Mouse (Mus musculus) MEL (cell line): ENCODE measurements around the gene Bnip2. TPM values are rescaled to one million over a fixed set of nuclear protein-coding genes. Genes with fewer than 3 reads are reported as not detected.

Experiments
- DNase-seq: peaks from one replicate; pipeline ENCODE4 v3.0.0; 2011; ENCODE audit warnings: low read depth, low spot score
- H3K27ac ChIP-seq: 2 replicates; pipeline ENCODE4 v1.5.1; 2012; ENCODE audit warnings: low read depth, mild to moderate bottlenecking, control low read depth, low read length, moderate library complexity; ENCODE audit not compliant: control insufficient read depth
- H3K27me3 ChIP-seq, 2 experiments: fragments of 150-350 bp in 1 of 2; sonication (generic) in 1 of 2; 2 replicates each; pipeline ENCODE4 v1.6.1; 2012; ENCODE audit warnings: low read length in 2 of 2, mild to moderate bottlenecking in 2 of 2, improper control_type of control experiment in 1 of 2, moderate library complexity in 1 of 2; ENCODE audit not compliant: insufficient read depth in 2 of 2, control insufficient read depth in 1 of 2
- H3K36me3 ChIP-seq, 2 experiments: 2 replicates each; pipeline ENCODE4 v1.6.1; 2012 to 2014; ENCODE audit warnings: low read length in 2 of 2, improper control_type of control experiment in 1 of 2, inconsistent platforms in 1 of 2, mild to moderate bottlenecking in 1 of 2; ENCODE audit not compliant: insufficient read depth in 2 of 2, control insufficient read depth in 1 of 2
- H3K4me1 ChIP-seq, 2 experiments: fragments of 150-350 bp in 1 of 2; sonication (generic) in 1 of 2; 2 replicates each; pipeline ENCODE4 v1.6.1; 2012; ENCODE audit warnings: low read length in 2 of 2, improper control_type of control experiment in 1 of 2, mild to moderate bottlenecking in 1 of 2; ENCODE audit not compliant: insufficient read depth in 2 of 2, control insufficient read depth in 1 of 2
- H3K4me3 ChIP-seq, 2 experiments: fragments of 150-350 bp in 1 of 2; sonication (generic) in 1 of 2; 2 replicates each; pipeline ENCODE4 v1.5.1; 2012; ENCODE audit warnings: low read depth in 2 of 2, low read length in 2 of 2, mild to moderate bottlenecking in 2 of 2, moderate library complexity in 2 of 2, control low read depth in 1 of 2, improper control_type of control experiment in 1 of 2; ENCODE audit not compliant: control insufficient read depth in 1 of 2, insufficient read depth in 1 of 2
- H3K79me2 ChIP-seq: 2 replicates; pipeline ENCODE4 v1.6.1; 2012; ENCODE audit warnings: mild to moderate bottlenecking, low read length, moderate library complexity; ENCODE audit not compliant: control insufficient read depth, poor library complexity, insufficient read depth
- H3K9ac ChIP-seq: 2 replicates; pipeline ENCODE4 v1.6.1; 2012; ENCODE audit warnings: low read depth, mild to moderate bottlenecking, control low read depth, low read length, moderate library complexity; ENCODE audit not compliant: control insufficient read depth, poor library complexity, severe bottlenecking
- H3K9me3 ChIP-seq: fragments of 150-350 bp; sonication (generic); replicated peaks from 2 replicates; pipeline ENCODE4 v1.6.1; 2012; ENCODE audit warnings: mild to moderate bottlenecking, low read length, improper control_type of control experiment, moderate library complexity; ENCODE audit not compliant: insufficient read depth
- BHLHE40 ChIP-seq: IDR thresholded peaks from 2 replicates; pipeline ENCODE4 v1.6.1; 2012; ENCODE audit warnings: low read depth, mild to moderate bottlenecking, inconsistent platforms, low read length, improper control_type of control experiment, borderline replicate concordance
- CTCF ChIP-seq, 3 experiments: IDR thresholded peaks in 2 of 3; conservative IDR thresholded peaks in 1 of 3; 2 replicates each; pipeline ENCODE4 v1.5.1; 2011 to 2012; ENCODE audit warnings: low read length in 3 of 3, low read depth in 2 of 3, mild to moderate bottlenecking in 2 of 3, improper control_type of control experiment in 1 of 3, inconsistent platforms in 1 of 3, mixed read lengths in 1 of 3, moderate library complexity in 1 of 3; ENCODE audit not compliant: control insufficient read depth in 1 of 3, insufficient read depth in 1 of 3, poor library complexity in 1 of 3, severe bottlenecking in 1 of 3
- ELF1 ChIP-seq: IDR thresholded peaks from 2 replicates; pipeline ENCODE4 v1.6.1; 2014; ENCODE audit warnings: low read depth, mild to moderate bottlenecking, inconsistent platforms, low read length, improper control_type of control experiment, moderate library complexity
- GABPA ChIP-seq: IDR thresholded peaks from 2 replicates; pipeline ENCODE4 v1.6.1; 2012; ENCODE audit warnings: low read depth, mild to moderate bottlenecking, inconsistent platforms, low read length, improper control_type of control experiment, moderate library complexity
- GATA1 ChIP-seq: IDR thresholded peaks from 2 replicates; pipeline ENCODE4 v1.6.1; 2011; ENCODE audit warnings: low read depth, low read length, improper control_type of control experiment
- JUND ChIP-seq: IDR thresholded peaks from 2 replicates; pipeline ENCODE4 v1.6.1; 2011; ENCODE audit warnings: low read depth, mild to moderate bottlenecking, improper control_type of control experiment, low read length
- MAFK ChIP-seq: IDR thresholded peaks from 2 replicates; pipeline ENCODE4 v1.6.1; 2011; ENCODE audit warnings: low read depth, mild to moderate bottlenecking, low read length, improper control_type of control experiment, borderline replicate concordance
- MEF2A ChIP-seq: IDR thresholded peaks from 2 replicates; pipeline ENCODE4 v1.6.1; 2014; ENCODE audit warnings: low read depth, mild to moderate bottlenecking, inconsistent platforms, low read length, improper control_type of control experiment; ENCODE audit not compliant: poor library complexity, insufficient replicate concordance, severe bottlenecking; ENCODE audit errors: extremely low read depth
- MXI1 ChIP-seq: IDR thresholded peaks from 2 replicates; pipeline ENCODE4 v1.6.1; 2011; ENCODE audit warnings: mild to moderate bottlenecking, low read depth, low read length, improper control_type of control experiment
- MYC ChIP-seq: IDR thresholded peaks from 2 replicates; pipeline ENCODE4 v1.6.1; 2011; ENCODE audit warnings: low read depth, mild to moderate bottlenecking, low read length, improper control_type of control experiment, moderate library complexity
- POLR2AphosphoS2 ChIP-seq: IDR thresholded peaks from 2 replicates; pipeline ENCODE4 v1.6.1; 2011; ENCODE audit warnings: low read length, improper control_type of control experiment
- RAD21 ChIP-seq: IDR thresholded peaks from 2 replicates; pipeline ENCODE4 v1.6.1; 2011; ENCODE audit warnings: mild to moderate bottlenecking, low read depth, low read length, improper control_type of control experiment
- TAL1 ChIP-seq: IDR thresholded peaks from 2 replicates; pipeline ENCODE4 v1.6.1; 2012; ENCODE audit warnings: mild to moderate bottlenecking, inconsistent platforms, low read length, moderate library complexity, mixed read lengths
- TBP ChIP-seq: IDR thresholded peaks from 2 replicates; pipeline ENCODE4 v1.8.0; 2011; ENCODE audit warnings: low read depth, low read length, improper control_type of control experiment
- UBTF ChIP-seq: IDR thresholded peaks from 2 replicates; pipeline ENCODE4 v1.6.1; 2012; ENCODE audit warnings: low read depth, mild to moderate bottlenecking, inconsistent platforms, low read length, improper control_type of control experiment, moderate library complexity, borderline replicate concordance; ENCODE audit not compliant: insufficient read depth
- USF2 ChIP-seq, 2 experiments: IDR thresholded peaks; 2 replicates each; pipeline ENCODE4 v1.6.1; 2011 to 2012; ENCODE audit warnings: improper control_type of control experiment in 2 of 2, low read length in 2 of 2, borderline replicate concordance in 1 of 2, inconsistent platforms in 1 of 2, low read depth in 1 of 2, mild to moderate bottlenecking in 1 of 2; ENCODE audit not compliant: insufficient read depth in 1 of 2
- ZC3H11A ChIP-seq: IDR thresholded peaks from 2 replicates; pipeline ENCODE4 v1.6.1; 2012; ENCODE audit warnings: low read depth, mild to moderate bottlenecking, inconsistent platforms, low read length, improper control_type of control experiment
- ZMIZ1 ChIP-seq: IDR thresholded peaks from 2 replicates; pipeline ENCODE4 v1.6.1; 2012; ENCODE audit warnings: low read depth, mild to moderate bottlenecking, inconsistent platforms, low read length, improper control_type of control experiment, moderate library complexity
- polyA plus RNA-seq, 2 experiments: library from polyadenylated mRNA; stranded (reverse) in 1 of 2; unstranded in 1 of 2; fragments of >175 nt in 1 of 2; fragments of >200 nt in 1 of 2; gene quantifications; 2 replicates each; pipeline versions ENCODE4 v1.2.1 to v1.2.4; 2012; ENCODE audit warnings: low replicate concordance in 2 of 2, low read depth in 1 of 2; ENCODE audit not compliant: insufficient read length in 2 of 2, insufficient read depth in 1 of 2, missing spikeins in 1 of 2
- total RNA-seq: library from RNA; depleted of rRNA; stranded (reverse); fragments of 300-350 nt; gene quantifications from 2 replicates; pipeline ENCODE4 v1.2.3, GENCODE M21; 2012

The Bnip2 gene
- total and polyA plus RNA-seq, 3 experiments, result 49.7 to 57.2 TPM; not detected in 1

DNA sequence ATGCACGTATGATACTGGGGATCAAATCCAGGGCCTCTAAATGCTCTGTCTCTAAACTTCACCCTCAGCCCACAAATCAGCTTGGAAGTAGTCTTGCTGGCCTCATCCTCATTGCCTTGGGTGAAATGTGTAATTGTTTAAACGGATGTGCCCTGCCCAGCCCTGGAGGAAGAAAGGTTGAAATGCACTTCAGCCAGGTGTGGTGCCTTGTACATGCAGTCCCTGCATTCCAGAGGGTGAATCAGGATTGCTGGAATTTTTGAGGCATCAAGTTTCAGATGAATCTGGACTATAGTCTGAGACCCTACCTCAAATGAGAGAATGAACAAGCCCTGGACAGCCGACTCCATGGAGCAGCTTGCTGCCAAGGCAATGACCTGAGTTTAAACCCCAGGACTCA, 58.6 kb downstream of the Bnip2 start:
- DNase-seq, result no peak
- no peaks in the 10 kb centered on the region for H3K9me3 ChIP-seq
- no peak for TF ChIP-seq MAFK
- TF ChIP-seq GATA1, result no peak
- no peak for TF ChIP-seq POLR2AphosphoS2
- no peak for TF ChIP-seq ELF1
- no peak for TF ChIP-seq GABPA
- no peak for TF ChIP-seq USF2 (IDR thresholded peaks at IDR 0.05; ENCODE audit: borderline replicate concordance in 1 of 2, insufficient read depth in 1 of 2, low read depth in 1 of 2, low read length in 2 of 2)
- TF ChIP-seq, all 39 proteins: peak for 0
- Histone ChIP-seq H3K36me3 (peaks cover 0 to 7% of the 10 kb centered on the region in 2 experiments; a peak in 2 of 4 replicates), H3K4me3 (no peak overlapping the region), H3K9ac (no peak overlapping the region), H3K79me2 (no peaks in the 10 kb centered on the region), H3K4me1 (peaks cover 0 to 14% of the 10 kb centered on the region in 2 experiments; a peak in 3 of 4 replicates), H3K27ac (no peak overlapping the region), H3K27me3 (no peaks in the 10 kb centered on the region)

DNA sequence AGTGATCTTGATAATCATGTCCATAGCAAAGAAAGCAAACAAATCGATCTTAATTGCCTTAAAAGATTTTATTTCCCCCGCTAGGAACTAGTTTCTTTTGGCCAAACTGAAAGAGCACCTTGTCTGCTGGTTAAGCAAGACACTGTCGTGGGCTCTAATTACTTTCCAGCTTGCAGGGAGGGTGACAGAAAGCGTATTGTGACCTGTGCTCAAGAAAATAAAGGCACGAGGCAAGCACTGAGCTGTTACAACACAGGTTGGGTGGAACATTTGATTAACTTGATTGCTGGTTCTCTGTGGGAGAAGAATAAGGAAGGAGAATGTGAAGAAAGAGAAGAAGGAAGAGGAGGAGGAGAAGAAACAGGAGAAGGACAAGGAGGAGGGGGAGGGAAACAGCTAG, 59.0 kb downstream of the Bnip2 start:
- Histone ChIP-seq H3K27ac (no peak overlapping the region), H3K27me3 (no peaks in the 10 kb centered on the region), H3K79me2 (no peaks in the 10 kb centered on the region), H3K4me3 (no peak overlapping the region), H3K36me3 (peaks cover 0 to 7% of the 10 kb centered on the region in 2 experiments; a peak in 2 of 4 replicates), H3K4me1 (peaks cover 0 to 14% of the 10 kb centered on the region in 2 experiments; a peak in 3 of 4 replicates), H3K9ac (no peak overlapping the region), H3K9me3 (no peaks in the 10 kb centered on the region)
- DNase-seq, result no peak
- TF ChIP-seq JUND, result no peak
- no peak for TF ChIP-seq TBP
- TF ChIP-seq MYC, result no peak
- TF ChIP-seq MAFK, result no peak
- no peak for TF ChIP-seq CTCF (IDR thresholded peaks at IDR 0.05 in 2 of 3, conservative IDR thresholded peaks at IDR 0.05 in 1 of 3; ENCODE audit: control insufficient read depth in 1 of 3, insufficient read depth in 1 of 3, low read depth in 2 of 3, low read length in 3 of 3, poor library complexity in 1 of 3, severe bottlenecking in 1 of 3)
- no peak for TF ChIP-seq ZC3H11A
- TF ChIP-seq POLR2AphosphoS2, result no peak
- no peak for TF ChIP-seq MXI1
- no peak for TF ChIP-seq ZMIZ1
- no peak for TF ChIP-seq MEF2A
- TF ChIP-seq ELF1, result no peak
- no peak for TF ChIP-seq TAL1
- TF ChIP-seq UBTF, result no peak
- TF ChIP-seq RAD21, result no peak
- no peak for TF ChIP-seq USF2 (IDR thresholded peaks at IDR 0.05; ENCODE audit: borderline replicate concordance in 1 of 2, insufficient read depth in 1 of 2, low read depth in 1 of 2, low read length in 2 of 2)
- no peak for TF ChIP-seq BHLHE40
